Mouse (Mus musculus): ENCODE data around the gene AI481877. TPM values are rescaled to one million over a fixed set of nuclear protein-coding genes. Genes with fewer than 3 reads are reported as not detected.

Gene AI481877
- total and polyA plus RNA-seq, 3 experiments = not detected

- H3K79me2 ChIP-seq (replicated peaks; ENCODE audit: control insufficient read depth, extremely low read depth, insufficient read depth, poor library complexity, severe bottlenecking) = no peaks in the 10 kb centered on the region
- no peak overlapping the region for H3K27ac ChIP-seq (ENCODE audit: insufficient read depth, low read depth)
- DNase-seq (ENCODE audit: extremely low read depth) = no peak
- TF ChIP-seq POLR2A (IDR thresholded peaks at IDR 0.05; ENCODE audit: low read depth, low read length) = no peak
- no peak for TF ChIP-seq SMC3 (IDR thresholded peaks at IDR 0.05; ENCODE audit: low read depth, low read length)
- TF ChIP-seq JUN (IDR thresholded peaks at IDR 0.05; ENCODE audit: insufficient read depth, low read depth, low read length) = no peak
- TF ChIP-seq JUND (conservative IDR thresholded peaks at IDR 0.05; ENCODE audit: low read depth, low read length) = no peak
- no peak for TF ChIP-seq ELF1 (IDR thresholded peaks at IDR 0.05; ENCODE audit: low read depth, low read length)
- TF ChIP-seq E2F4 (IDR thresholded peaks at IDR 0.05; ENCODE audit: insufficient replicate concordance, low read depth, low read length) = no peak
- TF ChIP-seq TCF12 (IDR thresholded peaks at IDR 0.05; ENCODE audit: low read depth, low read length) = no peak
- TF ChIP-seq CHD1 (IDR thresholded peaks at IDR 0.05; ENCODE audit: low read depth, low read length) = no peak
- TF ChIP-seq PAX5 (IDR thresholded peaks at IDR 0.05; ENCODE audit: low read length) = no peak
- TF ChIP-seq HCFC1 (IDR thresholded peaks at IDR 0.05; ENCODE audit: low read depth, low read length) = no peak
- H3K4me3 ChIP-seq (replicated peaks in 1 of 3; ENCODE audit: low read depth in 2 of 3, low read length in 2 of 3, poor library complexity in 1 of 3) = no peak overlapping the region
- in situ Hi-C loops (cut with MboI; ENCODE audit: low pct_ligation_motif_present, low pct_unique_long_range_greater_than_20kb, low sequenced_read_pairs) (loop anchor here (25.0 kb wide), 1 partner anchor 160 kb away; no protein-coding TSS in a partner anchor), dilution Hi-C loops (cut with MboI; ENCODE audit: extremely low pct_ligation_motif_present, extremely low pct_unique_long_range_greater_than_20kb, low sequenced_read_pairs) (no loop called here)
- no peak overlapping the region for H3K9ac ChIP-seq (ENCODE audit: insufficient read depth, low read depth)
- H3K4me2 ChIP-seq (ENCODE audit: insufficient read depth, low read depth, poor library complexity, severe bottlenecking) = no peak overlapping the region
- no peaks in the 10 kb centered on the region for H3K36me3 ChIP-seq (replicated peaks in 1 of 2; ENCODE audit: control insufficient read depth in 1 of 2, insufficient read depth in 1 of 2, low read length in 1 of 2)
- H3K4me1 ChIP-seq (ENCODE audit: control insufficient read depth in 1 of 2, insufficient read depth in 2 of 2) = no peaks in the 10 kb centered on the region
- no peaks in the 10 kb centered on the region for H3K27me3 ChIP-seq (replicated peaks)
- no peaks in the 10 kb centered on the region for H3K9me3 ChIP-seq (replicated peaks; ENCODE audit: low read length)
Measured at GRCm38 (mm10) chr4:59177566-59177965, 38.8 kb upstream of the AI481877 start.

- H3K4me3 ChIP-seq (replicated peaks in 1 of 3; ENCODE audit: low read depth in 2 of 3, low read length in 2 of 3, poor library complexity in 1 of 3) = no peak overlapping the region
- no peak overlapping the region for H3K9ac ChIP-seq (ENCODE audit: insufficient read depth, low read depth)
- in situ Hi-C loops (cut with MboI; ENCODE audit: low pct_ligation_motif_present, low pct_unique_long_range_greater_than_20kb, low sequenced_read_pairs) = loop anchor here (25.0 kb wide), 1 partner anchor 161 kb away; no protein-coding TSS in a partner anchor
- H3K27ac ChIP-seq (ENCODE audit: insufficient read depth, low read depth) = no peak overlapping the region
- H3K27me3 ChIP-seq (replicated peaks) = no peaks in the 10 kb centered on the region
- no peak for TF ChIP-seq ELF1 (IDR thresholded peaks at IDR 0.05; ENCODE audit: low read depth, low read length)
- no peak for TF ChIP-seq CHD2 (IDR thresholded peaks at IDR 0.05; ENCODE audit: low read length)
- no peak for TF ChIP-seq MEF2A (IDR thresholded peaks at IDR 0.05; ENCODE audit: borderline replicate concordance, low read depth, low read length)
- TF ChIP-seq CTCF (conservative IDR thresholded peaks at IDR 0.05 in 1 of 2, IDR thresholded peaks at IDR 0.05 in 1 of 2; ENCODE audit: low read depth in 2 of 2, low read length in 2 of 2) = no peak
- TF ChIP-seq MYC (IDR thresholded peaks at IDR 0.05; ENCODE audit: low read depth, low read length) = no peak
- no peak for TF ChIP-seq MXI1 (IDR thresholded peaks at IDR 0.05; ENCODE audit: low read depth, low read length)
- TF ChIP-seq RAD21 (IDR thresholded peaks at IDR 0.05; ENCODE audit: low read depth, low read length) = no peak
- no peak for TF ChIP-seq USF1 (IDR thresholded peaks at IDR 0.05; ENCODE audit: low read depth, low read length)
- TF ChIP-seq TCF12 (IDR thresholded peaks at IDR 0.05; ENCODE audit: low read depth, low read length) = no peak
- no peak for TF ChIP-seq MAFK (IDR thresholded peaks at IDR 0.05; ENCODE audit: insufficient replicate concordance, low read length)
- TF ChIP-seq NELFE (IDR thresholded peaks at IDR 0.05; ENCODE audit: low read depth, low read length) = no peak
- TF ChIP-seq CHD1 (IDR thresholded peaks at IDR 0.05; ENCODE audit: low read depth, low read length) = no peak
- TF ChIP-seq SIN3A (IDR thresholded peaks at IDR 0.05; ENCODE audit: low read length) = no peak
- TF ChIP-seq ZNF384 (IDR thresholded peaks at IDR 0.05; ENCODE audit: low read depth, low read length) = no peak
- TF ChIP-seq ZC3H11A (IDR thresholded peaks at IDR 0.05; ENCODE audit: low read depth, low read length) = no peak
- no peak for DNase-seq (ENCODE audit: extremely low read depth)
- H3K36me3 ChIP-seq (replicated peaks in 1 of 2; ENCODE audit: control insufficient read depth in 1 of 2, insufficient read depth in 1 of 2, low read length in 1 of 2) = no peaks in the 10 kb centered on the region
- H3K4me1 ChIP-seq (ENCODE audit: control insufficient read depth in 1 of 2, insufficient read depth in 2 of 2) = no peaks in the 10 kb centered on the region
- dilution Hi-C loops (cut with MboI; ENCODE audit: extremely low pct_ligation_motif_present, extremely low pct_unique_long_range_greater_than_20kb, low sequenced_read_pairs) = no loop called here
- H3K79me2 ChIP-seq (replicated peaks; ENCODE audit: control insufficient read depth, extremely low read depth, insufficient read depth, poor library complexity, severe bottlenecking) = no peaks in the 10 kb centered on the region
- H3K9me3 ChIP-seq (replicated peaks; ENCODE audit: low read length) = no peaks in the 10 kb centered on the region
- no peak overlapping the region for H3K4me2 ChIP-seq (ENCODE audit: insufficient read depth, low read depth, poor library complexity, severe bottlenecking)
Measured at GRCm38 (mm10) chr4:59175929-59176328, 37.1 kb upstream of the AI481877 start.

Data from CH12.LX (cell line).